Mouse (Mus musculus) forebrain, embryonic 15.5 days (tissue): Measurements from ENCODE around the gene Rbfox1. TPM values are rescaled to one million over a fixed set of nuclear protein-coding genes. Genes with fewer than 3 reads are reported as not detected.
A peak's percentile ranks its signal among the peaks of the same experiment; 100 is the strongest.

ENCODE experiments used
- ATAC-seq: fragments of 200-750 bp; cut with Nextera tagmentation; replicated peaks from 2 replicates; pipeline ENCODE4 v1.8.0; 2017; ENCODE audit warnings: mild to moderate bottlenecking, moderate TSS enrichment, moderate library complexity
- H3K27ac ChIP-seq: fragments of 300-500 bp; sonication (generic); replicated peaks from 2 replicates; pipeline ENCODE4 v1.5.1; 2015; ENCODE audit warnings: mild to moderate bottlenecking, inconsistent platforms
- H3K27me3 ChIP-seq: fragments of 300-500 bp; sonication (generic); 2 replicates; pipeline ENCODE4 v1.6.1; 2015; ENCODE audit warnings: inconsistent platforms
- H3K36me3 ChIP-seq: fragments of 300-500 bp; sonication (generic); 2 replicates; pipeline ENCODE4 v1.6.1; 2015; ENCODE audit warnings: mild to moderate bottlenecking, inconsistent platforms
- H3K4me1 ChIP-seq: fragments of 300-500 bp; sonication (generic); 2 replicates; pipeline ENCODE4 v1.6.1; 2015; ENCODE audit warnings: inconsistent platforms
- H3K4me2 ChIP-seq: fragments of 300-500 bp; sonication (generic); replicated peaks from 2 replicates; pipeline ENCODE4 v1.6.1; 2015; ENCODE audit warnings: mild to moderate bottlenecking, inconsistent platforms
- H3K4me3 ChIP-seq: fragments of 300-500 bp; sonication (generic); 2 replicates; pipeline ENCODE4 v1.5.1; 2015; ENCODE audit warnings: mild to moderate bottlenecking, inconsistent platforms
- H3K9ac ChIP-seq: fragments of 300-500 bp; sonication (generic); replicated peaks from 2 replicates; pipeline ENCODE4 v1.6.1; 2015; ENCODE audit warnings: mild to moderate bottlenecking, inconsistent platforms
- H3K9me3 ChIP-seq: fragments of 300-500 bp; sonication (generic); 2 replicates; pipeline ENCODE4 v1.6.1; 2016; ENCODE audit warnings: inconsistent platforms
- WGBS: fragments of 180-500 bp; shearing (Covaris S2); methylation state at CpG from one replicate; pipeline ENCODE4 v1.1.7; 2015; ENCODE audit warnings: mixed read lengths; 5-methylcytosine and 5-hydroxymethylcytosine counted together
- polyA plus RNA-seq: library from polyadenylated mRNA; unstranded; fragments of >200 nt; fragmentation: Nextera tagmentation; extraction: Ambion mirVana; gene quantifications from 2 replicates; pipeline ENCODE4 v1.2.1, GENCODE M21; 2015

Rbfox1 gene
- polyA plus RNA-seq, 1 experiment from 2014 or later = 173 TPM

- peaks cover 55% of the 10 kb centered on the region for H3K4me1 ChIP-seq
- no peaks in the 10 kb centered on the region for H3K9me3 ChIP-seq
- H3K27ac ChIP-seq = peak overlapping the region; percentile 25; the same call in 1 of the 2 replicates
- ATAC-seq = no peak
- no peak overlapping the region for H3K9ac ChIP-seq
- WGBS = 26% methylated on average over 10 of the region's 10 CpGs
- H3K4me2 ChIP-seq = no peak overlapping the region
- no peaks in the 10 kb centered on the region for H3K27me3 ChIP-seq
- no peak overlapping the region for H3K4me3 ChIP-seq
- no peaks in the 10 kb centered on the region for H3K36me3 ChIP-seq
Measured at GRCm38 (mm10) chr16:7145505-7145904, 1260.3 kb downstream of the Rbfox1 start.

DNA sequence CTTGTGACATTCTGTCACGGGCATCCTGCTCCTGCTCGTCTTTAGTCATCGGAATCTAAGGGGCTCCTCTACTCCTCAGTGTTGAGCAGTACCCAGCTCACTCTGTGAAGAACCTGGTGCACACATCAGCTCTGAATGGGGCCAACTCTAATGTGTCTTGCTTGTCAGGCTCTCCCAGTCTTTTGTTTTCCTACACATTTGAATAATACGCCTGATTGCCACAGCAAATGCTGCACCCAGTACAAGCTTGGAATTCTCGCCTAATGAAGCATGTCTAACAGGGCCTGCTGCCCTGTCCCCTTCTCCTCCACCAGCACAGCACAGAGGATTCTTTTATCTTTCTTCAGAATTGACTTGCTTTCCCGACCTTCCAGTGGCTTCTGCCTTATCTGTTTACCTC lies 1261.3 kb downstream of the Rbfox1 start:
- Histone ChIP-seq H3K27ac (peak overlapping the region; percentile 65), H3K9me3 (no peaks in the 10 kb centered on the region), H3K4me2 (peak overlapping the region; percentile 7; the same call in 1 of the 2 replicates), H3K4me1 (peaks cover 52% of the 10 kb centered on the region), H3K27me3 (no peaks in the 10 kb centered on the region), H3K36me3 (no peaks in the 10 kb centered on the region), H3K4me3 (no peak overlapping the region), H3K9ac (0 out of 2 replicates have a peak overlapping the region, but pooled peaks have one; percentile 22)
- 6% methylated on average over 6 of the region's 6 CpGs for WGBS
- peak; percentile 84 for ATAC-seq

- Histone ChIP-seq H3K4me2 (no peak overlapping the region), H3K9ac (no peak overlapping the region), H3K4me3 (no peak overlapping the region), H3K4me1 (peaks cover 52% of the 10 kb centered on the region), H3K27me3 (no peaks in the 10 kb centered on the region), H3K27ac (no peak overlapping the region), H3K9me3 (no peaks in the 10 kb centered on the region), H3K36me3 (no peaks in the 10 kb centered on the region)
- no peak for ATAC-seq
- WGBS = 45% methylated on average over 2 of the region's 2 CpGs
Measured at GRCm38 (mm10) chr16:7147884-7148283, 1262.7 kb downstream of the Rbfox1 start.

- Histone ChIP-seq H3K4me2 (peak overlapping the region; percentile 8; the same call in 1 of the 2 replicates), H3K9me3 (no peaks in the 10 kb centered on the region), H3K36me3 (no peaks in the 10 kb centered on the region), H3K27ac (0 out of 2 replicates have a peak overlapping the region, but pooled peaks have one; percentile 31), H3K27me3 (no peaks in the 10 kb centered on the region), H3K4me3 (0 out of 2 replicates have a peak overlapping the region, but pooled peaks have one; percentile 2), H3K4me1 (peaks cover 56% of the 10 kb centered on the region), H3K9ac (no peak overlapping the region)
- peak; percentile 58 for ATAC-seq
- 52% methylated on average over 16 of the region's 16 CpGs for WGBS
Measured at GRCm38 (mm10) chr16:7149106-7149899, 1264.1 kb downstream of the Rbfox1 start.

DNA sequence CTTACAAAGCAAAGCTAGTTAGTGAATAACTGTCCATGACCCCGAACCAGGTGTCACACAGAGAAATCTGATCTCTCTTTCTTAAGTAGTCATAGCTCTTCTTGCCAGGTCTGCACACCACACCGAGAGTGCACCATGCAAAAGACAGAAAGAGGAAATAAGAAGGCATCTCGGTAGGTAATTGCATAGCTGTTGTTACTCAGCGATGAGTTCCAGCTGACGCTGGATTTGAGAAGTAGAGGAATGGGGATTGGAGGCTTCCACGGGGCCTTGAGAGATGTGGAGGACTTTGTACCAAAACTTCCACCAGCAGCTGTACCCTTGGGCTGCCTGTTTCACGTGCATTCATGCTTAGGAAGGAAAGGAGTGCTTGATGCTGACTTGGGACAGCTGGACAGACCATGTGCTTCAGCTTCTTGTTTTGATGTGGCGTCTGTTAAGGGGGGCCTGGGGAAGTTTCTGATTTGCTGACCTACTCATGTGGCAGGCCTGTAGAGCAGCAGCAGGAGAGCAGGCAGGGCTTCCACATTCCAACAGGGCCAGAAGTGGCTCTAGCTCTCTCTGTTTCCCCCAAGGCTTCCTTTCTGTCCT lies 1265.1 kb downstream of the Rbfox1 start:
- Histone ChIP-seq H3K4me3 (0 out of 2 replicates have a peak overlapping the region, but pooled peaks have one; percentile 2), H3K27me3 (no peaks in the 10 kb centered on the region), H3K4me2 (0 out of 2 replicates have a peak overlapping the region, but pooled peaks have one; percentile 4), H3K9me3 (no peaks in the 10 kb centered on the region), H3K36me3 (no peaks in the 10 kb centered on the region), H3K4me1 (peaks cover 54% of the 10 kb centered on the region), H3K9ac (no peak overlapping the region), H3K27ac (0 out of 2 replicates have a peak overlapping the region, but pooled peaks have one; percentile 44)
- no peak; the same call in 1 of the 2 replicates for ATAC-seq
- 38% methylated on average over 8 of the region's 8 CpGs for WGBS

DNA sequence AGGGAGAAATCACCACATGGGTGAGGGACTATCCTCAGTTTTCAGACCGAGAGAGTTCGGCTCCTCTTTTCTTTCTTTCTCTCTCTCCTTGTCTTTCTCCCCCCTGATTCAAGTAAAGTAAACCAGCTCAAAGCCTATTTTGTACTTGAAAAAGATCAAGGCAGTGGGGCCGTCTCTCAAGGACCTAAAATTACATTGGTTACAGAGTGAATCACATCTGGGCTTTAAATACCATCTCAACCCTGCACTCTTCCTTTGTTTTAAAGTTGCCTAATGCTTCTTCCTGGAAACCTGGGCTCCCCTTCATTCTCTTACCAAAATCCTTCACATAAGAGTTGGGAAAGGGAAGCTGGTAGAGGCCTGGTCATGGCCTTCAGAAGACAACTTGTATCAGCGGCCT lies 1267.2 kb downstream of the Rbfox1 start:
- no peak overlapping the region for H3K9ac ChIP-seq
- no peaks in the 10 kb centered on the region for H3K36me3 ChIP-seq
- H3K27me3 ChIP-seq = no peaks in the 10 kb centered on the region
- no peak overlapping the region for H3K27ac ChIP-seq
- WGBS = 68% methylated on average over 4 of the region's 4 CpGs
- H3K4me2 ChIP-seq = no peak overlapping the region
- no peak for ATAC-seq
- H3K4me1 ChIP-seq = peaks cover 33% of the 10 kb centered on the region
- no peak overlapping the region for H3K4me3 ChIP-seq
- H3K9me3 ChIP-seq = no peaks in the 10 kb centered on the region

DNA sequence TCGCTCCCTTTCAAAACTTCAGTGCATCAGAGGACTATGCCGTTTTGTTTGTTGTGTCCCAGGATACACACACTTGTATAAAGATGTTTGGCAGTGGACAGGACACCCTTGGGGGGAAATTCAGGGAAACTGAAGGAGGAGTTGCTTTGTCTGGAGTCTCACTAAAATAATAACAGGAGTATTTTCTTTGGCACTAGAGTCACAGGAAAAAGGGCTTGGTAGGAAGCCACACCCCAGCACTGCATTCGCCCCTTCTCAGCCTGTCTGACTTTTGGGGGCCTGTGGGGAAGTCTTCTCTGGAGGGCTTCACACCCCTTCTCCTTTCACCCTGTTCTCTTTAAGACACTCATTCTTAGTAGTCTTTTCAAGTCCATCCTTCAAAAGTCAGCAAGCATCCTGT lies 1269.5 kb downstream of the Rbfox1 start:
- no peaks in the 10 kb centered on the region for H3K27me3 ChIP-seq
- no peak overlapping the region for H3K27ac ChIP-seq
- H3K4me3 ChIP-seq = no peak overlapping the region
- H3K4me2 ChIP-seq = no peak overlapping the region
- no peak overlapping the region for H3K9ac ChIP-seq
- peaks cover 25% of the 10 kb centered on the region for H3K4me1 ChIP-seq
- H3K36me3 ChIP-seq = no peaks in the 10 kb centered on the region
- 76% methylated on average over 3 of the region's 3 CpGs for WGBS
- ATAC-seq = no peak
- no peaks in the 10 kb centered on the region for H3K9me3 ChIP-seq

GRCm38 (mm10) chr16:7158856-7159826 lies 1274.0 kb downstream of the Rbfox1 start:
- H3K9ac ChIP-seq = no peak overlapping the region
- ATAC-seq = peak; percentile 53
- H3K4me2 ChIP-seq = no peak overlapping the region
- peak overlapping the region; percentile 73 for H3K27ac ChIP-seq
- no peaks in the 10 kb centered on the region for H3K27me3 ChIP-seq
- H3K4me3 ChIP-seq = no peak overlapping the region
- no peaks in the 10 kb centered on the region for H3K36me3 ChIP-seq
- no peaks in the 10 kb centered on the region for H3K9me3 ChIP-seq
- 36% methylated on average over 8 of the region's 8 CpGs for WGBS
- peaks cover 18% of the 10 kb centered on the region for H3K4me1 ChIP-seq

DNA sequence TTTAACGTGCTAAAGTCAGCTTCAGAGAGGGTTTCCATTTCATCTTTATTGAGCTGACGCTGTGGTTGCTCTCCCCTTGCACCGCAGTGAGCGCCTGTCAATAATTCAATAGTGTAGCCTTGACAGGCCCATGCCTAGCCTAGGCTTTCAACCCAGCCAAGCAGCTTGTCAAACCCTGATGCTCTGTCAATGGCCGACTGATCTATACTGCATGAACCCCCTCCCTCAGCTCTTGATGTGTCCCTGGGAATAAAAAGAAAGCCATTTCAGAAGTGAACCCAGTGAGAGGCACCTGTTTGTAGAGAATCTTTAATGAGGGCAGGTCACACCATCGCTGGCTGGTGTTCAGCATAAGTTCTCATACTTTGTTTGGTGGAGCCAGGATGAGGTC lies 1274.7 kb downstream of the Rbfox1 start:
- Histone ChIP-seq H3K4me1 (peaks cover 21% of the 10 kb centered on the region), H3K4me2 (no peak overlapping the region), H3K9me3 (no peaks in the 10 kb centered on the region), H3K27ac (peak overlapping the region; percentile 73), H3K9ac (no peak overlapping the region), H3K36me3 (no peaks in the 10 kb centered on the region), H3K27me3 (no peaks in the 10 kb centered on the region), H3K4me3 (no peak overlapping the region)
- ATAC-seq = no peak
- 48% methylated on average over 6 of the region's 6 CpGs for WGBS

DNA sequence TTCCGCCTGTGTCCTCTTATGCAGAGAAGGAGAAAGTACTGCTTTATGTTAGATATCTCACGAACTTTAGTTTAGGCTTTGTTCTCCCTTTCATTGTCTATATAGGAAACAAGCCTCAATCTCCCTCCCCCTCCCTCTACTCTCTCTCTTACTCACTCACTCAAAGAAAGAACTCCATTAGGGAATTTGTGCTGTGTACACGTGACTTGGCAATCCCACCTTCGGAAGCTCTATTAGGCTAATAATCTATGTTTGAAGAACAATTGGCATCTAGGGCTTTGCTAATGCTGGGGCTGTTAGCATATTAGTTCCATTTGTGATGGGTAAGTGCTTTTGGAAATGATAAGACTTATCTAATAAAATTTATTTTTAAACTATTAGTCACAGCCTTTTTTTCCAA lies 1277.0 kb downstream of the Rbfox1 start:
- H3K4me2 ChIP-seq = no peak overlapping the region

GRCm38 (mm10) chr16:7163688-7164087 lies 1278.5 kb downstream of the Rbfox1 start:
- no peak for ATAC-seq
- Histone ChIP-seq H3K27ac (no peak overlapping the region), H3K9ac (no peak overlapping the region), H3K4me1 (peaks cover 14% of the 10 kb centered on the region), H3K9me3 (no peaks in the 10 kb centered on the region), H3K4me3 (no peak overlapping the region), H3K4me2 (no peak overlapping the region), H3K36me3 (no peaks in the 10 kb centered on the region), H3K27me3 (no peaks in the 10 kb centered on the region)
- 65% methylated on average over 4 of the region's 4 CpGs for WGBS

More for the DNA sequence above, 1277.0 kb downstream of the Rbfox1 start:
- no peaks in the 10 kb centered on the region for H3K36me3 ChIP-seq
- no peaks in the 10 kb centered on the region for H3K9me3 ChIP-seq
- H3K4me1 ChIP-seq = peaks cover 21% of the 10 kb centered on the region
- H3K4me3 ChIP-seq = no peak overlapping the region
- no peaks in the 10 kb centered on the region for H3K27me3 ChIP-seq
- WGBS = 31% methylated on average over 4 of the region's 4 CpGs
- no peak overlapping the region for H3K27ac ChIP-seq
- no peak overlapping the region for H3K9ac ChIP-seq
- ATAC-seq = no peak
